Mouse (Mus musculus): ENCODE results near the gene Emg1. TPM values are rescaled to one million over a fixed set of nuclear protein-coding genes. Genes with fewer than 3 reads are reported as not detected.
A peak's percentile ranks its signal among the peaks of the same experiment; 100 is the strongest.

The Emg1 gene
- total RNA-seq (2022) = 10 to 100 TPM; 62.1 to 74.4 (median 66.1) TPM

- peak; percentile 96 to 97 for DNase-seq (ENCODE audit: low spot score in 2 of 2)
Measured at GRCm38 (mm10) chr6:124711824-124712782, at the start of gene Emg1, which contains the start of gene Phb2. TSS of gene Emg1 (minus strand) at chr6:124712178. TSS of gene Phb2 (plus strand) at chr6:124712336.

GRCm38 (mm10) chr6:124759259-124759658 lies 47.3 kb upstream of the Emg1 start:
- DNase-seq (ENCODE audit: low spot score in 2 of 2) = peak; percentile 75 to 77

- no peak for DNase-seq (ENCODE audit: low spot score in 2 of 2)
Measured at GRCm38 (mm10) chr6:124758849-124759232, 46.9 kb upstream of the Emg1 start.

- peak in 1 of 2 experiments; percentile 24 for DNase-seq (ENCODE audit: low spot score in 2 of 2)
Measured at GRCm38 (mm10) chr6:124757909-124758848, 46.2 kb upstream of the Emg1 start.

GRCm38 (mm10) chr6:124757351-124757880 lies 45.4 kb upstream of the Emg1 start:
- no peak for DNase-seq (ENCODE audit: low spot score in 2 of 2)

GRCm38 (mm10) chr6:124756652-124757350 lies 44.8 kb upstream of the Emg1 start:
- peak; percentile 63 to 71 for DNase-seq (ENCODE audit: low spot score in 2 of 2)

- peak in 1 of 2 experiments; percentile 56 for DNase-seq (ENCODE audit: low spot score in 2 of 2)
Measured at GRCm38 (mm10) chr6:124755831-124756595, 44.0 kb upstream of the Emg1 start, which contains the start of the genes Gm45234 and Atn1. TSS of gene Gm45234 (minus strand) at chr6:124756021. TSS of gene Atn1 (minus strand) at chr6:124756524.

GRCm38 (mm10) chr6:124755306-124755705 lies 43.3 kb upstream of the Emg1 start:
- no peak for DNase-seq (ENCODE audit: low spot score in 2 of 2)

- DNase-seq (ENCODE audit: low spot score in 2 of 2) = no peak
Measured at GRCm38 (mm10) chr6:124753861-124754260, 41.9 kb upstream of the Emg1 start.

GRCm38 (mm10) chr6:124750405-124750804 lies 38.4 kb upstream of the Emg1 start:
- DNase-seq (ENCODE audit: low spot score in 2 of 2) = no peak

- no peak for DNase-seq (ENCODE audit: low spot score in 2 of 2)
Measured at GRCm38 (mm10) chr6:124746654-124747632, 35.0 kb upstream of the Emg1 start.

- DNase-seq (ENCODE audit: low spot score in 2 of 2) = no peak
Measured at GRCm38 (mm10) chr6:124746296-124746605, 34.3 kb upstream of the Emg1 start.

- DNase-seq (ENCODE audit: low spot score in 2 of 2) = peak; percentile 87 to 93
Measured at GRCm38 (mm10) chr6:124745490-124746295, 33.7 kb upstream of the Emg1 start.

- DNase-seq (ENCODE audit: low spot score in 2 of 2) = peak in 1 of 2 experiments; percentile 21
Measured at GRCm38 (mm10) chr6:124744755-124745321, 32.9 kb upstream of the Emg1 start.

- DNase-seq (ENCODE audit: low spot score in 2 of 2) = no peak
Measured at GRCm38 (mm10) chr6:124743647-124744046, 31.7 kb upstream of the Emg1 start.

- DNase-seq (ENCODE audit: low spot score in 2 of 2) = no peak
Measured at GRCm38 (mm10) chr6:124742839-124743514, 31.0 kb upstream of the Emg1 start.

GRCm38 (mm10) chr6:124741842-124742241 lies 29.9 kb upstream of the Emg1 start:
- no peak for DNase-seq (ENCODE audit: low spot score in 2 of 2)
